Mouse (Mus musculus) heart, adult 2 months (tissue): Measurements from ENCODE around the gene Dscam.

Source experiments
- CTCF ChIP-seq: fragments of 200-600 bp; IDR thresholded peaks from 2 replicates; pipeline ENCODE4 v1.8.1; 2022; ENCODE audit warnings: antibody characterized with exemption, mild to moderate bottlenecking, moderate library complexity
- EP300 ChIP-seq: fragments of 200-500 bp; IDR thresholded peaks from 2 replicates; pipeline ENCODE4 v1.6.1; 2011; ENCODE audit warnings: low read depth, low read length, control low read depth; ENCODE audit not compliant: insufficient read depth
- POLR2A ChIP-seq: fragments of 200-500 bp; IDR thresholded peaks from 2 replicates; pipeline ENCODE4 v1.6.1; 2011; ENCODE audit warnings: mild to moderate bottlenecking, low read depth, low read length, control low read depth; ENCODE audit not compliant: insufficient read depth

DNA sequence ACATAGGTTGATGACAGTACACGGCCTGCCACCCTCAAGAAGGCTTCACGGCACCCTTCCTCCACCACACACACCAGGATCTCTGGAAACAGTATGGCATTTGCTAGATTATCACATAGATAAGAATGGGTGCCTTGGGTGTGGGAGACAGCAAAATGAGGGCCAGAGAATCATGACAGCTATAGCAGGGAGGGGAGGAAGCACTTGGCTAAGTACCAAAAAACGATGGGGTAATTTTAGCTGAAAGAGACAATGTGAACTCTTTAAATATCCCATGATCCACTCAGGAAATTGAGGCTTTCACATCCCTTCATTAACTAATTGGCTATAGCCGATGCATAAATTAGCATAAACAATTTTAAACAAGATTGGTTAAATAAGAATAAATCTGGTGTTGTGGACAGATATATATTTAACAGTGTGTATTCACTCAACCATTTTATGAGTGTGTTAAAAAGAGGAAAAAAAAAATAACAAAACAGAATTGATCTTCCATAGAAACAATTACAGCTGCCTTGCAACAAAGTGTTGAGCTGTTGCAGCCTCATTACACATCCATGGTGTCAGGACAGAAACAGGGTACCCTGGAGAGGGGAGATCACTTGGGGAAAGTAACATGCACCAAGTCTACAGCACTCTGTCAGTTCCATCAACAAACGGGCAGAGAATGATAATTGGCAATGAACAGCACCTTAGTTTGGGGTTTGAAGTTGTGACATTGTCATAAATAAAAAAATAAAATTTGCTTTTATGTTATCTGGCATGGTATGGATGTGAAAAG is 427.9 kb downstream of the Dscam start:
- TF ChIP-seq CTCF, result no peak
- TF ChIP-seq POLR2A, result no peak
- no peak for TF ChIP-seq EP300
